Mouse (Mus musculus): ENCODE data around the gene Atp5d. TPM values are rescaled to one million over a fixed set of nuclear protein-coding genes. Genes with fewer than 3 reads are reported as not detected.

The Atp5d gene
- polyA plus RNA-seq, 1 experiment from 2014 or later, result 355 TPM

GRCm38 (mm10) chr10:80158307-80158986, 20.0 kb downstream of the Atp5d start:
- Histone ChIP-seq H3K36me3 (ENCODE audit: control insufficient read depth, insufficient read depth, low read length) (peaks cover 42% of the 10 kb centered on the region), H3K9ac (ENCODE audit: low read length) (0 out of 2 replicates have a peak overlapping the region, but pooled peaks have one; percentile 16), H3K27ac (ENCODE audit: low read depth, low read length) (peak overlapping the region; percentile 76), H3K9me3 (ENCODE audit: control insufficient read depth, low read length) (no peaks in the 10 kb centered on the region), H3K4me2 (0 out of 2 replicates have a peak overlapping the region, but pooled peaks have one; percentile 14), H3K4me3 (ENCODE audit: low read depth, low read length) (peak overlapping the region; percentile 39; the same call in 1 of the 2 replicates), H3K27me3 (ENCODE audit: control insufficient read depth, insufficient read depth, low read length) (no peaks in the 10 kb centered on the region), H3K4me1 (ENCODE audit: control insufficient read depth, insufficient read depth, low read length) (peaks cover 61% of the 10 kb centered on the region)
- DNase-seq (ENCODE audit: low spot score, missing footprints) (peak; percentile 94), ATAC-seq (ENCODE audit: low FRiP score) (peak; percentile 14)
- 16% methylated on average over 16 of the region's 18 CpGs for WGBS

GRCm38 (mm10) chr10:80159021-80159560, 20.7 kb downstream of the Atp5d start:
- H3K9me3 ChIP-seq (ENCODE audit: control insufficient read depth, low read length), result no peaks in the 10 kb centered on the region
- no peak for DNase-seq (ENCODE audit: low spot score, missing footprints)
- H3K27me3 ChIP-seq (ENCODE audit: control insufficient read depth, insufficient read depth, low read length), result peaks cover 3% of the 10 kb centered on the region; the same call in 1 of the 2 replicates
- H3K4me3 ChIP-seq (ENCODE audit: low read depth, low read length), result peak overlapping the region; percentile 39
- H3K27ac ChIP-seq (ENCODE audit: low read depth, low read length), result peak overlapping the region; percentile 76
- H3K4me2 ChIP-seq, result peak overlapping the region; percentile 68
- peak; percentile 1; the same call in 1 of the 2 replicates for ATAC-seq (ENCODE audit: low FRiP score)
- H3K4me1 ChIP-seq (ENCODE audit: control insufficient read depth, insufficient read depth, low read length), result peaks cover 55% of the 10 kb centered on the region
- H3K36me3 ChIP-seq (ENCODE audit: control insufficient read depth, insufficient read depth, low read length), result peaks cover 35% of the 10 kb centered on the region
- 7% methylated on average over 12 of the region's 12 CpGs for WGBS
- H3K9ac ChIP-seq (ENCODE audit: low read length), result peak overlapping the region; percentile 43

- Histone ChIP-seq H3K4me3 (ENCODE audit: low read depth, low read length) (peak overlapping the region; percentile 39), H3K27me3 (ENCODE audit: control insufficient read depth, insufficient read depth, low read length) (peaks cover 4% of the 10 kb centered on the region; the same call in 1 of the 2 replicates), H3K36me3 (ENCODE audit: control insufficient read depth, insufficient read depth, low read length) (peaks cover 28% of the 10 kb centered on the region), H3K4me2 (peak overlapping the region; percentile 68), H3K27ac (ENCODE audit: low read depth, low read length) (peak overlapping the region; percentile 76), H3K4me1 (ENCODE audit: control insufficient read depth, insufficient read depth, low read length) (peaks cover 54% of the 10 kb centered on the region), H3K9me3 (ENCODE audit: control insufficient read depth, low read length) (no peaks in the 10 kb centered on the region), H3K9ac (ENCODE audit: low read length) (peak overlapping the region; percentile 43)
- DNase-seq (ENCODE audit: low spot score, missing footprints), result peak; percentile 100
- ATAC-seq (ENCODE audit: low FRiP score), result peak; percentile 83
- under 1% methylated on average over 55 of the region's 55 CpGs for WGBS
Measured at GRCm38 (mm10) chr10:80159561-80160454, 21.4 kb downstream of the Atp5d start.

- Histone ChIP-seq H3K9me3 (ENCODE audit: control insufficient read depth, low read length) (no peaks in the 10 kb centered on the region), H3K4me3 (ENCODE audit: low read depth, low read length) (peak overlapping the region; percentile 39), H3K4me1 (ENCODE audit: control insufficient read depth, insufficient read depth, low read length) (peaks cover 56% of the 10 kb centered on the region), H3K9ac (ENCODE audit: low read length) (peak overlapping the region; percentile 53), H3K27ac (ENCODE audit: low read depth, low read length) (peak overlapping the region; percentile 57), H3K27me3 (ENCODE audit: control insufficient read depth, insufficient read depth, low read length) (peaks cover 4% of the 10 kb centered on the region; the same call in 1 of the 2 replicates), H3K4me2 (peak overlapping the region; percentile 68), H3K36me3 (ENCODE audit: control insufficient read depth, insufficient read depth, low read length) (peaks cover 19% of the 10 kb centered on the region)
- 2% methylated on average over 32 of the region's 33 CpGs for WGBS
- ATAC-seq (ENCODE audit: low FRiP score), result no peak
- DNase-seq (ENCODE audit: low spot score, missing footprints), result peak; percentile 91
Measured at GRCm38 (mm10) chr10:80160455-80161371, 22.3 kb downstream of the Atp5d start.

- Histone ChIP-seq H3K9me3 (ENCODE audit: control insufficient read depth, low read length) (no peaks in the 10 kb centered on the region), H3K36me3 (ENCODE audit: control insufficient read depth, insufficient read depth, low read length) (peaks cover 11% of the 10 kb centered on the region), H3K9ac (ENCODE audit: low read length) (peak overlapping the region; percentile 53; the same call in 1 of the 2 replicates), H3K27ac (ENCODE audit: low read depth, low read length) (peak overlapping the region; percentile 57), H3K4me1 (ENCODE audit: control insufficient read depth, insufficient read depth, low read length) (peaks cover 58% of the 10 kb centered on the region), H3K27me3 (ENCODE audit: control insufficient read depth, insufficient read depth, low read length) (peaks cover 4% of the 10 kb centered on the region; the same call in 1 of the 2 replicates), H3K4me3 (ENCODE audit: low read depth, low read length) (no peak overlapping the region), H3K4me2 (peak overlapping the region; percentile 68)
- no peak for ATAC-seq (ENCODE audit: low FRiP score)
- 14% methylated on average over 6 of the region's 7 CpGs for whole genome bisulfite sequencing
- no peak for DNase-seq (ENCODE audit: low spot score, missing footprints)
Measured at GRCm38 (mm10) chr10:80161522-80162242, 23.2 kb downstream of the Atp5d start.

GRCm38 (mm10) chr10:80162243-80162608, 23.8 kb downstream of the Atp5d start:
- DNase-seq (ENCODE audit: low spot score, missing footprints) (no peak), ATAC-seq (ENCODE audit: low FRiP score) (no peak)
- Histone ChIP-seq H3K9me3 (ENCODE audit: control insufficient read depth, low read length) (no peaks in the 10 kb centered on the region), H3K4me2 (no peak overlapping the region), H3K27ac (ENCODE audit: low read depth, low read length) (no peak overlapping the region), H3K36me3 (ENCODE audit: control insufficient read depth, insufficient read depth, low read length) (peaks cover 5% of the 10 kb centered on the region), H3K9ac (ENCODE audit: low read length) (no peak overlapping the region), H3K27me3 (ENCODE audit: control insufficient read depth, insufficient read depth, low read length) (peaks cover 4% of the 10 kb centered on the region; the same call in 1 of the 2 replicates), H3K4me1 (ENCODE audit: control insufficient read depth, insufficient read depth, low read length) (peaks cover 63% of the 10 kb centered on the region), H3K4me3 (ENCODE audit: low read depth, low read length) (no peak overlapping the region)
- 80% methylated on average over 3 of the region's 3 CpGs for WGBS

GRCm38 (mm10) chr10:80162716-80163299, 24.4 kb downstream of the Atp5d start:
- DNase-seq (ENCODE audit: low spot score, missing footprints), result no peak
- Histone ChIP-seq H3K36me3 (ENCODE audit: control insufficient read depth, insufficient read depth, low read length) (0 out of 2 replicates have a peak, but pooled peaks cover under 1% of the 10 kb centered on the region), H3K4me2 (no peak overlapping the region), H3K9ac (ENCODE audit: low read length) (no peak overlapping the region), H3K4me3 (ENCODE audit: low read depth, low read length) (no peak overlapping the region), H3K4me1 (ENCODE audit: control insufficient read depth, insufficient read depth, low read length) (peaks cover 60% of the 10 kb centered on the region), H3K9me3 (ENCODE audit: control insufficient read depth, low read length) (no peaks in the 10 kb centered on the region), H3K27me3 (ENCODE audit: control insufficient read depth, insufficient read depth, low read length) (peaks cover 4% of the 10 kb centered on the region; the same call in 1 of the 2 replicates), H3K27ac (ENCODE audit: low read depth, low read length) (no peak overlapping the region)
- whole genome bisulfite sequencing, result 84% methylated on average over 6 of the region's 6 CpGs
- ATAC-seq (ENCODE audit: low FRiP score), result no peak

Data from midbrain, embryonic 11.5 days (tissue).